Mouse (Mus musculus): Measurements from ENCODE around the gene Foxn3. TPM values are rescaled to one million over a fixed set of nuclear protein-coding genes. Genes with fewer than 3 reads are reported as not detected.
A peak's percentile ranks its signal among the peaks of the same experiment; 100 is the strongest.

Foxn3 gene
- polyA plus RNA-seq, 1 experiment from 2014 or later = 95.8 TPM

DNA sequence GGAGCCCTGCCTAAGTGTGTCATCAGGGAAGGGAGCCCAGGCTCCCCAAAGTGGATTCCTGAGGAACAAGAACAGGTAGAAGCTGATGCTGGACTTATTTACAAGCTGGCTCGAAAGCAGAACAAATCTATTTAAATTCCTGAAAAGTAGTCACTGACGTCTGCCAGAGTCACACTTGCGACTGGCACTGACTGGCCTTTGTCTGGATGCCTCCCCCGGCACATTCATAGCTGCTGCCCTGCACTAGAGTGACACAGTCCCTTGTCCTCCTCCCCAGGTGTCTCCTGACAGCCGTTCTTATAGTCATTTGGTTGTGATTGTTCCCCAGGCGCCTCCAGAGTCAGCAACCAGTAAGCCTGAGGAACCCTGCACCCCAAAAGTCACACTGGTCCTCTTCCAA, 259.8 kb downstream of the Foxn3 start:
- Histone ChIP-seq H3K36me3 (ENCODE audit: control insufficient read depth, insufficient read depth, low read length) (no peaks in the 10 kb centered on the region), H3K4me1 (ENCODE audit: control insufficient read depth, insufficient read depth, low read length) (peaks cover 37% of the 10 kb centered on the region), H3K27ac (ENCODE audit: low read depth, low read length) (no peak overlapping the region), H3K9me3 (ENCODE audit: control insufficient read depth, low read length) (no peaks in the 10 kb centered on the region), H3K4me2 (ENCODE audit: low read depth, low read length) (no peak overlapping the region), H3K27me3 (ENCODE audit: control insufficient read depth, insufficient read depth, low read length) (no peaks in the 10 kb centered on the region), H3K9ac (replicated peaks; ENCODE audit: low read depth, low read length) (no peak overlapping the region), H3K4me3 (ENCODE audit: low read depth, low read length) (no peak overlapping the region)
- 17% methylated on average over 6 of the region's 6 CpGs for WGBS
- no peak for ATAC-seq (ENCODE audit: low read depth)

DNA sequence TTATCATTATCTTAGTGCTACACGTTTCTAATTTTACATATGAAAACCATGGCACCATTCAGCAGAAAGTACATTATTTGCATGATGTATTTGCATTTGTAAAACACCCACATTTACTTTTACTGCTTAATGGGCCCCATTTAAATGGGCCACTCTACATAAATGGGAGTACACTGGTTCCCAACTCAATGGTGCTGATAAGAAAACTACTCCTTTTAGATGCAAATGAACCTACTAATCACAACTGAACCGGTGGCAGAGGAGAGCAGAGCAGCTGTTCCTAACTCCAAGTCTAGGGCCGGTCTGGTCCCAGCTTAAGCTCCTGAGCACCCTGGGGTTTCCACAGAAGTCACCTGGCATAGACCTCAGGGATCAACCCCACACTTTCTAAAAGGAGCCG, 263.5 kb downstream of the Foxn3 start:
- no peak for ATAC-seq (ENCODE audit: low read depth)
- Histone ChIP-seq H3K36me3 (ENCODE audit: control insufficient read depth, insufficient read depth, low read length) (no peaks in the 10 kb centered on the region), H3K27ac (ENCODE audit: low read depth, low read length) (no peak overlapping the region), H3K27me3 (ENCODE audit: control insufficient read depth, insufficient read depth, low read length) (no peaks in the 10 kb centered on the region), H3K4me3 (ENCODE audit: low read depth, low read length) (no peak overlapping the region), H3K4me1 (ENCODE audit: control insufficient read depth, insufficient read depth, low read length) (peaks cover 18% of the 10 kb centered on the region), H3K4me2 (ENCODE audit: low read depth, low read length) (no peak overlapping the region), H3K9ac (replicated peaks; ENCODE audit: low read depth, low read length) (no peak overlapping the region), H3K9me3 (ENCODE audit: control insufficient read depth, low read length) (no peaks in the 10 kb centered on the region)
- WGBS = 19% methylated on average over 4 of the region's 4 CpGs

DNA sequence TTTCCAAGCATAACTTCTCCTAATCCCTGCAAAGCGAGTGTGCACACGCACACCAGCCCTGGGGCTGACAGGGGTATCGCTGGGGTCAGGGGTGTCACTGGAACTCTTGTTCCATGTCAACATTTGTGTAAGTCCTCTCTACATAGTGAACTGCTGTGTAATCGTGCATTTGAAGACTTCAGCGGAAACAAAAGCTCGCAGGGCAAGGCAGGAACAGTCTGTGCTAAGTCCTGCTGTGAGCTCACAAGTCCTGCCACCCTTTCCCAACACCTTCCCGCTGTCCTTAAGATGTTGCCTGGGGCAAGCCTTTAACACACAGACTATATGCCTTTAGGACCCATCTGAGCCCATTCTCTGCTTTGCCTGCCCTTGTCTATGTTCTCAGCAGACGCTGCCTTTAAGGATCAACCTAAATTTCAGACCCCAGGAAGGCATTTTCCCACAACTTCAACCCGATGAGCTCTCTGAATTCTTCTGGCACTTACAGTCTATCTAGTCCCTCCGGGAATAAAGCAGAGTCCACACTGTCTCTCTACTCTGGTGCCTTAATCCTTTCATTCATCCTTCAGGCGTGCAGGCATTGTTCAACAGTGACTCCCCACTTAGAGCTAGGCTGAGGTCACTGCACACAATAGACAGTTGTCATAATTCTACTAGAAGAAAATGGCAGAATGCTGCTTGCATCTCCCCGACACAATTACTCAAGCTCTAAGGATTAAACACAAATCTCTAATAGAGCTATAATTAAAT, 264.4 kb downstream of the Foxn3 start:
- WGBS = 30% methylated on average over 12 of the region's 12 CpGs

DNA sequence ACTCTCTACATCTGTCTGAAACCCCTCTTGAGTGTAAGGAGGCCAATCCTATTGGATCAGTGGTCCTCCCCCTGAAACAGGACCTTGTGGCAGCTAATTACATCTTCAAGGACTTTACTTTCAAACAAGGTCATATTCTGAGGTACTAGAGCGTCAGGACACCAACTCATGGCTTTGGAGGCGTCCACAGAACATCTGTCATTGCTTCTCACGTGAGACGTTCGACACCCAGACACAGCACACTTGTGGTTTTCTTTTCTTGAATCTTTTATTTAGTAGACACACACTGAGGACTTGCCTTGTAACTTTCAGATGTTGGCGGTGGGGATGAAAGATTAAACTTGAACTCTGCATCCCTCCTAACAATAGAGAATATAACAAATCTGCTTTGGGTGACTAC, 265.1 kb downstream of the Foxn3 start:
- peaks cover 14% of the 10 kb centered on the region; the same call in 1 of the 2 replicates for H3K4me1 ChIP-seq (ENCODE audit: control insufficient read depth, insufficient read depth, low read length)
- no peak for ATAC-seq (ENCODE audit: low read depth)

More for the DNA sequence above, 264.4 kb downstream of the Foxn3 start:
- Histone ChIP-seq H3K9me3 (ENCODE audit: control insufficient read depth, low read length) (no peaks in the 10 kb centered on the region), H3K27me3 (ENCODE audit: control insufficient read depth, insufficient read depth, low read length) (no peaks in the 10 kb centered on the region), H3K36me3 (ENCODE audit: control insufficient read depth, insufficient read depth, low read length) (no peaks in the 10 kb centered on the region), H3K4me2 (ENCODE audit: low read depth, low read length) (no peak overlapping the region), H3K27ac (ENCODE audit: low read depth, low read length) (no peak overlapping the region), H3K4me1 (ENCODE audit: control insufficient read depth, insufficient read depth, low read length) (peaks cover 18% of the 10 kb centered on the region), H3K4me3 (ENCODE audit: low read depth, low read length) (no peak overlapping the region), H3K9ac (replicated peaks; ENCODE audit: low read depth, low read length) (no peak overlapping the region)
- ATAC-seq (ENCODE audit: low read depth) = no peak

DNA sequence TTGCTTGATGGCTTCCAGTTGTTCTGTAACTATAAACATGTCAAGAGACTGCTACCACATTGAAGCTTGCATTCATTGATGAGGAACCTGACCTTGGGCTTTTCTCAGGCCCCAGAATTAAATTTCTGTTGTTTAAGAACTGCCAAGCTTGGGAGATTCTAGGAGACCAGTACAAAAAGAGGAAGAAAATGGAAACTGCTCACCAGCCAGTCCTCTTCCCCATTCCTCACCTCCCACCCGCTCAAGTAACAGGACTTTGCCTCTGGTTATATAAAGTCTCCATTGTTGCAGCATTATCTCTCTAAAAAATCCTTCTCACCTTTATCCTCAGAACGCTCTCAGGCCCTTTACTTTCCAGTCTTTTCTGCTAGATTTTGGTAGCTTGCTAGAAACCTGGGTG, 265.6 kb downstream of the Foxn3 start:
- no peak for ATAC-seq (ENCODE audit: low read depth)
- H3K4me2 ChIP-seq (ENCODE audit: low read depth, low read length) = no peak overlapping the region
- no peak overlapping the region for H3K27ac ChIP-seq (ENCODE audit: low read depth, low read length)
- H3K4me3 ChIP-seq (ENCODE audit: low read depth, low read length) = no peak overlapping the region
- no peaks in the 10 kb centered on the region for H3K27me3 ChIP-seq (ENCODE audit: control insufficient read depth, insufficient read depth, low read length)
- H3K4me1 ChIP-seq (ENCODE audit: control insufficient read depth, insufficient read depth, low read length) = peaks cover 17% of the 10 kb centered on the region
- no peaks in the 10 kb centered on the region for H3K9me3 ChIP-seq (ENCODE audit: control insufficient read depth, low read length)
- no peak overlapping the region for H3K9ac ChIP-seq (replicated peaks; ENCODE audit: low read depth, low read length)
- 98% methylated on average over 2 of the region's 2 CpGs for WGBS
- no peaks in the 10 kb centered on the region for H3K36me3 ChIP-seq (ENCODE audit: control insufficient read depth, insufficient read depth, low read length)

More for the DNA sequence above, 265.1 kb downstream of the Foxn3 start:
- no peak overlapping the region for H3K9ac ChIP-seq (replicated peaks; ENCODE audit: low read depth, low read length)
- no peak overlapping the region for H3K4me2 ChIP-seq (ENCODE audit: low read depth, low read length)
- no peaks in the 10 kb centered on the region for H3K36me3 ChIP-seq (ENCODE audit: control insufficient read depth, insufficient read depth, low read length)
- no peaks in the 10 kb centered on the region for H3K9me3 ChIP-seq (ENCODE audit: control insufficient read depth, low read length)
- H3K27me3 ChIP-seq (ENCODE audit: control insufficient read depth, insufficient read depth, low read length) = no peaks in the 10 kb centered on the region
- no peak overlapping the region for H3K4me3 ChIP-seq (ENCODE audit: low read depth, low read length)
- WGBS = 71% methylated on average over 6 of the region's 6 CpGs
- H3K27ac ChIP-seq (ENCODE audit: low read depth, low read length) = no peak overlapping the region

DNA sequence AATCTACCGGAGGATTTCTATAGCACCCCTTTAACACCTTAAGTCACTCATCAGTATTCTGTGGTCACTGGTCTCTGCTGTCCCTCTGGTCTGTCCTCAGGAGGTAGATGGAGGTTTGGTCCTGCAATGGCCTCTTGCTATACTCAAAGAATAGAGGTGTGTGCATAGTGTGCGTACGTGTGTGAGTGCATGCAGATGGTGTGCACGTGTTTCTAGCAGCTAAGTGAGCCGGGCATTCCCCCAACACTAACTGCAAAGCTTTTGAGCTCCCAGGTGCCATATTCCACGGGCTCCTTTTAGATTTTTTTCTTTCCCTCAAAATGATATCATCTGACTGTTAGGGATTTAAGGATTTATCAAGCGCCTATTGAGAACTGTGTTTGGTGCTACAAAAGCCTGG, 269.9 kb downstream of the Foxn3 start:
- no peaks in the 10 kb centered on the region for H3K27me3 ChIP-seq (ENCODE audit: control insufficient read depth, insufficient read depth, low read length)
- H3K9me3 ChIP-seq (ENCODE audit: control insufficient read depth, low read length) = no peaks in the 10 kb centered on the region
- H3K9ac ChIP-seq (replicated peaks; ENCODE audit: low read depth, low read length) = no peak overlapping the region
- no peaks in the 10 kb centered on the region; the same call in 1 of the 2 replicates for H3K36me3 ChIP-seq (ENCODE audit: control insufficient read depth, insufficient read depth, low read length)
- H3K27ac ChIP-seq (ENCODE audit: low read depth, low read length) = no peak overlapping the region
- ATAC-seq (ENCODE audit: low read depth) = no peak
- no peak overlapping the region for H3K4me2 ChIP-seq (ENCODE audit: low read depth, low read length)
- H3K4me3 ChIP-seq (ENCODE audit: low read depth, low read length) = no peak overlapping the region
- WGBS = 83% methylated on average over 7 of the region's 7 CpGs
- H3K4me1 ChIP-seq (ENCODE audit: control insufficient read depth, insufficient read depth, low read length) = peaks cover 16% of the 10 kb centered on the region

DNA sequence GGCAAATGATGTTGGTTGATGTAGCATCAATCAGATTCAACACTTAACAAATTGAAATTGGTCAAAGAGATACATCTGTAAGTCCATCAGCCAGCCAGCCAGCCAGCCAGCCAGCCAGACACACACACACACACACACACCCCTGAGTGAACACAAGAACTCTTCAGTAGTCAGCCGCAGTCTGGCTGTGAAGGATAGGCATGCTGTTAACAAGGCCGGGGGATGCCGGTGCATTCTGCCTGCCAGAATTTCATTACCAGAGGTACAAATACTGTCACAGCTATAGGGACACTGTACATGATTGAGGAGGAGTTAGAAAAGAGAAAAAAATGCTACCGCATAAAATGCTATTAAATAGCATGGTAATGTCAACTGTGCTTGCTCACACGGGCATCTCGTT, 271.2 kb downstream of the Foxn3 start:
- no peak overlapping the region for H3K9ac ChIP-seq (replicated peaks; ENCODE audit: low read depth, low read length)
- no peaks in the 10 kb centered on the region for H3K9me3 ChIP-seq (ENCODE audit: control insufficient read depth, low read length)
- peaks cover 16% of the 10 kb centered on the region for H3K4me1 ChIP-seq (ENCODE audit: control insufficient read depth, insufficient read depth, low read length)
- 36% methylated on average over 6 of the region's 6 CpGs for WGBS
- H3K4me2 ChIP-seq (ENCODE audit: low read depth, low read length) = no peak overlapping the region
- H3K36me3 ChIP-seq (ENCODE audit: control insufficient read depth, insufficient read depth, low read length) = no peaks in the 10 kb centered on the region; the same call in 1 of the 2 replicates
- H3K27ac ChIP-seq (ENCODE audit: low read depth, low read length) = no peak overlapping the region
- H3K27me3 ChIP-seq (ENCODE audit: control insufficient read depth, insufficient read depth, low read length) = no peaks in the 10 kb centered on the region
- peak; percentile 45; the same call in 1 of the 2 replicates for ATAC-seq (ENCODE audit: low read depth)
- no peak overlapping the region for H3K4me3 ChIP-seq (ENCODE audit: low read depth, low read length)

DNA sequence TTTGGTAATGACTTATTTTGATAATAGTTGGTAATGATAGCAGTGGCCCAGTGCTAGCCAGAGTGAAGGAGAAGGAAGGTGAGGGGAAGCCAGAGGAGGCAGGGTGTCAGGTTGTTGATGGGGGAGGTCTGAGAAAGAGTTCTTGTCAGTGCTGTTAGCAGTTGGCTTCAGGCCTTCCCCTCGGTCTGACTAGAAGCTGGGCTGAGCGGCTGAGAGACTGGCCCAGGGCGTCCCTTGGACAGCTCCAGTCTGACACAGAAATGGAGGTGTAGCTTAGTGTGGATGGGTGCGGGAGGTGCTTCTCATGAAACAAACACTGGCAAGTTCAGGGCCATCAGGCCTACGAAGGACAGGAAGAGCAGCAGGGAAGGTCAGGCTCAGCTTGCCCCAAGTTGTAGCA, 276.3 kb downstream of the Foxn3 start:
- Histone ChIP-seq H3K9ac (replicated peaks; ENCODE audit: low read depth, low read length) (no peak overlapping the region), H3K36me3 (ENCODE audit: control insufficient read depth, insufficient read depth, low read length) (no peaks in the 10 kb centered on the region; the same call in 1 of the 2 replicates), H3K9me3 (ENCODE audit: control insufficient read depth, low read length) (no peaks in the 10 kb centered on the region), H3K4me1 (ENCODE audit: control insufficient read depth, insufficient read depth, low read length) (peaks cover 20% of the 10 kb centered on the region), H3K4me2 (ENCODE audit: low read depth, low read length) (no peak overlapping the region), H3K27ac (ENCODE audit: low read depth, low read length) (no peak overlapping the region; the same call in 1 of the 2 replicates), H3K27me3 (ENCODE audit: control insufficient read depth, insufficient read depth, low read length) (no peaks in the 10 kb centered on the region), H3K4me3 (ENCODE audit: low read depth, low read length) (no peak overlapping the region)
- peak; percentile 2; the same call in 1 of the 2 replicates for ATAC-seq (ENCODE audit: low read depth)
- 82% methylated on average over 5 of the region's 5 CpGs for whole genome bisulfite sequencing

DNA sequence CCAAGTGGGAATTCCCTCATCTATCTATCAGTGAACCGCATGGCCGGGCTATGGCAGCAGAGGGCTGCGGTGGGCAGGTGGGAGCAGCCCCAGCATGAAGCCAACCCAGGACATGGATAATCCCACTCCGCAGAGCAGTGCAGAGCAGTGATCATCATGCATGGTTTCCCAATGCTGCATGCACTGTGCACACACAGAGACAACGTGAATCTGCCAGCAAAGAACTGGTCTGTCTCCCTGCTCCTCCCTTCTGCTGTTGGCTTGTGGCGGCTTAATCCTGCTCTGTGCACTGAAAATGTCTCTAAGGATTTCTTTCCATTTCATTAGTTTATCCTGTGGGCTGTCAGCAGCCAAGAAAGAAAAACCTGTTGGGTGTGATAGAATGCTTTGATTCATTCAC, 276.7 kb downstream of the Foxn3 start:
- WGBS = 49% methylated on average over 6 of the region's 6 CpGs
- Histone ChIP-seq H3K4me1 (ENCODE audit: control insufficient read depth, insufficient read depth, low read length) (peaks cover 19% of the 10 kb centered on the region), H3K36me3 (ENCODE audit: control insufficient read depth, insufficient read depth, low read length) (no peaks in the 10 kb centered on the region; the same call in 1 of the 2 replicates), H3K9me3 (ENCODE audit: control insufficient read depth, low read length) (no peaks in the 10 kb centered on the region), H3K27ac (ENCODE audit: low read depth, low read length) (no peak overlapping the region; the same call in 1 of the 2 replicates), H3K4me2 (ENCODE audit: low read depth, low read length) (no peak overlapping the region), H3K9ac (replicated peaks; ENCODE audit: low read depth, low read length) (no peak overlapping the region), H3K27me3 (ENCODE audit: control insufficient read depth, insufficient read depth, low read length) (no peaks in the 10 kb centered on the region), H3K4me3 (ENCODE audit: low read depth, low read length) (no peak overlapping the region)
- peak; percentile 47; the same call in 1 of the 2 replicates for ATAC-seq (ENCODE audit: low read depth)
